Mouse (Mus musculus): Measurements from ENCODE around the gene Prpf8.

DNA sequence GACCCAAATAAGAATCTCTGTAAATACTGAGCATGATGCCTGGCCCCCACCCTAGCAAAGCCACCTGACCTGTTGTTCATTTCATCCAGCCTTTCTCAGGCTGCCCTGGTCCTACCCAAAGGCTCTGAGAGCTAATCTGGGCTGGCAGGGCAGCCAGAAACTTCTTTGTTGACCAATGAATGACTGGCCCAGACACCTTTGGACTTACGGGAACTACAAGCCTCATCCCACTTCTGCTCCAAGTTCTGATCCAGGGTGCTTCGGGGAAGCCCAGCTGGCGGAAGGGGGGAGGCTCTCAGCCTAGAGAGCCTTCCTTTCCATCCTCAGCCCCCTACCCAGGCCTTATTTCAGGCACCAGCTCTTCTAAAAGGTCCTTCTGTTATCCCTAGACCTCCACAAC, 47.8 kb upstream of the Prpf8 start:
- no peak for TF ChIP-seq ZC3H11A (IDR thresholded peaks at IDR 0.05; ENCODE audit: borderline replicate concordance, low read depth, low read length)
- no peak for TF ChIP-seq MAFK (IDR thresholded peaks at IDR 0.05; ENCODE audit: insufficient read depth, low read depth, low read length)
- no peak for TF ChIP-seq CHD2 (IDR thresholded peaks at IDR 0.05; ENCODE audit: low read depth, low read length)
- TF ChIP-seq ZNF384 (IDR thresholded peaks at IDR 0.05; ENCODE audit: low read depth, low read length) = no peak
- no peak for TF ChIP-seq HCFC1 (IDR thresholded peaks at IDR 0.05; ENCODE audit: borderline replicate concordance, insufficient read depth, low read length)
